23 mouse cellular contexts compared by ENCODE assay signal in genomic region chr3:139786510-139786909, GRCm38 (mm10).
"Had no signal": no experiment of that assay in that cellular context is flagged by ENCODE, and none has a peak within 500 bp of the region (broad histone marks: within the 10 kb centered on the region; RNA-seq: fewer than 3 reads in every experiment).

No protein-coding gene starts in this region.

- H3K27me3 ChIP-seq: lung, embryonic 15.5 days; megakaryocyte, embryonic 14.5 days; midbrain, embryonic 12.5 days; neural tube, embryonic 13.5 days; neural tube, embryonic 15.5 days had no signal

- H3K4me1 ChIP-seq: lung, embryonic 15.5 days; midbrain, embryonic 12.5 days; neural tube, embryonic 13.5 days had no signal

- H3K27ac ChIP-seq: lung, embryonic 15.5 days; macrophage; midbrain, embryonic 10.5 days; midbrain, embryonic 12.5 days; neural tube, embryonic 13.5 days; neural tube, embryonic 15.5 days had no signal

- H3K36me3 ChIP-seq: lung, embryonic 15.5 days; midbrain, embryonic 10.5 days; midbrain, embryonic 12.5 days; neural tube, embryonic 13.5 days; neural tube, embryonic 15.5 days had no signal

- H3K4me3 ChIP-seq: lung, embryonic 15.5 days; megakaryocyte, embryonic 14.5 days; midbrain, embryonic 10.5 days; midbrain, embryonic 12.5 days; myocyte; neural tube, embryonic 13.5 days; neural tube, embryonic 15.5 days had no signal

- H3K9me3 ChIP-seq: lung, embryonic 15.5 days; megakaryocyte, embryonic 14.5 days; midbrain, embryonic 10.5 days; midbrain, embryonic 12.5 days; neural tube, embryonic 13.5 days; neural tube, embryonic 15.5 days had no signal

- ATAC-seq: liver, postnatal 0 days; lung, postnatal 0 days; midbrain, embryonic 16.5 days had no signal

- DNase-seq: liver, postnatal 0 days; lung, adult 2 months; lung, postnatal 14 days; lung, postnatal 36 days; midbrain, embryonic 14.5 days; retina, postnatal 1 day; right cerebral cortex, adult 18-20 months; right cerebral cortex, postnatal 25 days; right cerebral cortex, postnatal 4 days; spleen, adult 18-20 months; thymus, adult 18-20 months; thymus, postnatal 14 days; thymus, postnatal 36 days had no signal
